Mouse (Mus musculus): ENCODE results near the gene Cldn13.

- no peak for TF ChIP-seq CTCF (IDR thresholded peaks at IDR 0.05; ENCODE audit: borderline replicate concordance, insufficient read depth, low read depth, low read length)
- no peak for TF ChIP-seq POLR2A (IDR thresholded peaks at IDR 0.05; ENCODE audit: borderline replicate concordance, insufficient read depth, low read length)
Observed at GRCm38 (mm10) chr5:134887447-134888335, 27.6 kb downstream of the Cldn13 start.
